Mouse (Mus musculus) gastrocnemius, adult 8-10 months (tissue): Measurements from ENCODE around the gene Vmn2r36. TPM values are rescaled to one million over a fixed set of nuclear protein-coding genes. Genes with fewer than 3 reads are reported as not detected.
"Not testable (repeated sequence)": the region's sequence is repeated elsewhere in the genome, so short reads cannot be mapped to it uniquely, and the experiment has no call there.

Source experiments
- DNase-seq, 2 experiments: peaks; one replicate each; pipeline ENCODE4 v3.0.0; 2022; ENCODE audit warnings: low spot score in 2 of 2
- total RNA-seq, 4 experiments: library from RNA; stranded (reverse); gene quantifications; 2 replicates each; pipeline ENCODE4 v1.2.4; 2022

Vmn2r36 gene
- total RNA-seq = not detected

DNA sequence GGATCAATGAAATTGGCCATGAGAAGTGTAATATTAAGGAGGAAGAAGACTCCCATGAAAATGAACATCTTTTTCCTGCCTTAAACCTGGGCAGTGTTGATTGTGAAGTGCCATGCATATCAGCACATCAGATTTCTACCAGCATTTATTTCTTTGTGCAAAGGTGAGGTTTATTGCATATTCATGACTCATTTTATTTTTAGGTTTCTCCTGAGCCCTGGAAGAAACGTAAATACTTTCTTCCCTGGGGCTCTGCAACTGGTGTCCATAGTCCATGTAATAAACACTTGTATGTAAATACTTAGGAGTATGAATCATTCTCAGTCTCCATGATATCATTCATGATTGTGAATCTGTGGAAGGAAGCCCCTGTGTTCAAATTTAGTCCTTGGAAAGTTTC, at the start of gene Vmn2r36:
Vmn2r36 (minus strand) TSS at position 101 of the 400 bp plus-strand sequence.
- DNase-seq = not testable (repeated sequence)

Other genes with a start within 250 kb of the Vmn2r36 start
- gene Vmn2r34, start 213.0 kb downstream of the Vmn2r36 start, total RNA-seq = not detected
- gene Vmn2r35, start 82.6 kb downstream of the Vmn2r36 start, total RNA-seq = not detected